Mouse (Mus musculus): Measurements from ENCODE around the gene Rtn2. TPM values are rescaled to one million over a fixed set of nuclear protein-coding genes. Genes with fewer than 3 reads are reported as not detected.
"Not testable (repeated sequence)": the region's sequence is repeated elsewhere in the genome, so short reads cannot be mapped to it uniquely, and the experiment has no call there.

Gene Rtn2
- polyA plus RNA-seq, 1 experiment from 2014 or later: 17.9 TPM

GRCm38 (mm10) chr7:19269721-19270441, 12.5 kb upstream of the Rtn2 start:
- ATAC-seq (ENCODE audit: insufficient number of reproducible peaks, insufficient read depth, low FRiP score, low TSS enrichment): 0 out of 2 replicates have a peak, but pooled peaks have one; percentile 36
- peaks cover 19% of the 10 kb centered on the region for H3K4me1 ChIP-seq

GRCm38 (mm10) chr7:19270509-19271237, 11.8 kb upstream of the Rtn2 start:
- WGBS: 0% methylated on average over 19 of the region's 21 CpGs
- Histone ChIP-seq H3K27ac (peak overlapping the region; percentile 93), H3K4me2 (replicated peaks) (peak overlapping the region; percentile 99), H3K4me3 (peak overlapping the region; percentile 93), H3K9me3 (no peaks in the 10 kb centered on the region), H3K36me3 (0 out of 2 replicates have a peak, but pooled peaks cover 5% of the 10 kb centered on the region), H3K27me3 (no peaks in the 10 kb centered on the region), H3K4me1 (peaks cover 19% of the 10 kb centered on the region), H3K9ac (peak overlapping the region; percentile 87)
- ATAC-seq (ENCODE audit: insufficient number of reproducible peaks, insufficient read depth, low FRiP score, low TSS enrichment): no peak

More at GRCm38 (mm10) chr7:19269721-19270441, 12.5 kb upstream of the Rtn2 start:
- H3K4me2 ChIP-seq (replicated peaks): peak overlapping the region; percentile 99
- no peaks in the 10 kb centered on the region for H3K9me3 ChIP-seq
- 1% methylated on average over 17 of the region's 19 CpGs for WGBS
- no peaks in the 10 kb centered on the region for H3K27me3 ChIP-seq
- H3K9ac ChIP-seq: peak overlapping the region; percentile 87
- H3K4me3 ChIP-seq: peak overlapping the region; percentile 93
- peaks cover 11% of the 10 kb centered on the region; the same call in 1 of the 2 replicates for H3K36me3 ChIP-seq
- peak overlapping the region; percentile 93 for H3K27ac ChIP-seq

- under 1% methylated on average over 61 of the region's 62 CpGs for WGBS
- Histone ChIP-seq H3K9me3 (no peaks in the 10 kb centered on the region), H3K27ac (peak within 1 kb of the TSS; percentile 93), H3K4me2 (replicated peaks) (peak within 1 kb of the TSS; percentile 99), H3K4me1 (peaks cover 19% of the 10 kb centered on the region), H3K36me3 (0 out of 2 replicates have a peak, but pooled peaks cover 4% of the 10 kb centered on the region), H3K4me3 (peak within 1 kb of the TSS; percentile 93), H3K9ac (peak within 1 kb of the TSS; percentile 87), H3K27me3 (no peaks in the 10 kb centered on the region)
- ATAC-seq (ENCODE audit: insufficient number of reproducible peaks, insufficient read depth, low FRiP score, low TSS enrichment): peak; percentile 73
Measured at GRCm38 (mm10) chr7:19271238-19272172, 10.9 kb upstream of the Rtn2 start, which contains the start of gene Vasp. TSS of gene Vasp (minus strand) at chr7:19271817.

- Histone ChIP-seq H3K27ac (peak overlapping the region; percentile 93), H3K9ac (peak overlapping the region; percentile 87), H3K4me2 (replicated peaks) (peak overlapping the region; percentile 99), H3K9me3 (no peaks in the 10 kb centered on the region), H3K36me3 (0 out of 2 replicates have a peak, but pooled peaks cover 4% of the 10 kb centered on the region), H3K4me3 (peak overlapping the region; percentile 93), H3K27me3 (0 out of 2 replicates have a peak, but pooled peaks cover 4% of the 10 kb centered on the region), H3K4me1 (peaks cover 19% of the 10 kb centered on the region)
- under 1% methylated on average over 35 of the region's 36 CpGs for WGBS
- peak; percentile 65 for ATAC-seq (ENCODE audit: insufficient number of reproducible peaks, insufficient read depth, low FRiP score, low TSS enrichment)
Measured at GRCm38 (mm10) chr7:19272173-19272764, 10.2 kb upstream of the Rtn2 start.

GRCm38 (mm10) chr7:19276253-19276652, 6.2 kb upstream of the Rtn2 start:
- WGBS: 45% methylated on average over 4 of the region's 4 CpGs
- Histone ChIP-seq H3K4me1 (no peaks in the 10 kb centered on the region; the same call in 1 of the 2 replicates), H3K4me2 (replicated peaks) (no peak overlapping the region), H3K9ac (no peak overlapping the region), H3K4me3 (no peak overlapping the region), H3K27me3 (peaks cover 42% of the 10 kb centered on the region), H3K27ac (no peak overlapping the region), H3K36me3 (no peaks in the 10 kb centered on the region), H3K9me3 (no peaks in the 10 kb centered on the region)
- ATAC-seq (ENCODE audit: insufficient number of reproducible peaks, insufficient read depth, low FRiP score, low TSS enrichment): no peak

- no peaks in the 10 kb centered on the region for H3K9me3 ChIP-seq
- peaks cover 11% of the 10 kb centered on the region; the same call in 1 of the 2 replicates for H3K4me1 ChIP-seq
- H3K4me3 ChIP-seq: peak overlapping the region; percentile 23
- no peaks in the 10 kb centered on the region for H3K36me3 ChIP-seq
- H3K27me3 ChIP-seq: peaks cover 62% of the 10 kb centered on the region
- no peak for ATAC-seq (ENCODE audit: insufficient number of reproducible peaks, insufficient read depth, low FRiP score, low TSS enrichment)
- 3% methylated on average over 34 of the region's 34 CpGs for WGBS
- no peak overlapping the region for H3K27ac ChIP-seq
- H3K4me2 ChIP-seq (replicated peaks): peak overlapping the region; percentile 41
- no peak overlapping the region for H3K9ac ChIP-seq
Measured at GRCm38 (mm10) chr7:19279052-19279451, 3.4 kb upstream of the Rtn2 start.

GRCm38 (mm10) chr7:19279581-19280114, 2.8 kb upstream of the Rtn2 start, which contains the start of gene Ppm1n:
TSS of gene Ppm1n (minus strand) at chr7:19280064.
- no peak for ATAC-seq (ENCODE audit: insufficient number of reproducible peaks, insufficient read depth, low FRiP score, low TSS enrichment)
- Histone ChIP-seq H3K9me3 (no peaks in the 10 kb centered on the region), H3K36me3 (no peaks in the 10 kb centered on the region), H3K27ac (no peak within 1 kb of the TSS), H3K4me1 (peaks cover 11% of the 10 kb centered on the region; the same call in 1 of the 2 replicates), H3K27me3 (peaks cover 65% of the 10 kb centered on the region), H3K4me3 (peak within 1 kb of the TSS; percentile 23), H3K9ac (no peak within 1 kb of the TSS), H3K4me2 (replicated peaks) (peak within 1 kb of the TSS; percentile 41)
- WGBS: under 1% methylated on average over 46 of the region's 46 CpGs

GRCm38 (mm10) chr7:19281680-19282304, 632 bp upstream of the Rtn2 start:
- ATAC-seq (ENCODE audit: insufficient number of reproducible peaks, insufficient read depth, low FRiP score, low TSS enrichment); H3K9me3 ChIP-seq; H3K9ac ChIP-seq; H3K36me3 ChIP-seq; H3K27ac ChIP-seq: not testable (repeated sequence)
- Histone ChIP-seq H3K27me3 (peaks cover 65% of the 10 kb centered on the region), H3K4me1 (peaks cover 11% of the 10 kb centered on the region; the same call in 1 of the 2 replicates), H3K4me3 (0 out of 2 replicates have a peak overlapping the region, but pooled peaks have one; percentile 53), H3K4me2 (replicated peaks) (peak overlapping the region; percentile 90)
- WGBS: 35% methylated on average over 6 of the region's 6 CpGs

- Histone ChIP-seq H3K4me3 (peak overlapping the region; percentile 53), H3K36me3 (no peaks in the 10 kb centered on the region), H3K4me2 (replicated peaks) (peak overlapping the region; percentile 90), H3K27ac (peak overlapping the region; percentile 54; the same call in 1 of the 2 replicates), H3K9ac (peak overlapping the region; percentile 48), H3K9me3 (no peaks in the 10 kb centered on the region), H3K27me3 (peaks cover 57% of the 10 kb centered on the region), H3K4me1 (peaks cover 11% of the 10 kb centered on the region; the same call in 1 of the 2 replicates)
- WGBS: 2% methylated on average over 34 of the region's 35 CpGs
- peak; percentile 54 for ATAC-seq (ENCODE audit: insufficient number of reproducible peaks, insufficient read depth, low FRiP score, low TSS enrichment)
Measured at GRCm38 (mm10) chr7:19282791-19283405, 474 bp downstream of the Rtn2 start.

All from embryonic facial prominence, embryonic 12.5 days (tissue).